9 mouse cellular contexts compared by ENCODE assay signal in genomic region chr10:25111636-25112422, GRCm38 (mm10).
DNase-seq lines count a peak whose midpoint lies in the region; ATAC-seq and TF ChIP-seq lines count a peak whose summit lies in the region.
"Had no signal": no experiment of that assay in that cellular context is flagged by ENCODE, and none has a peak within 500 bp of the region (broad histone marks: within the 10 kb centered on the region; RNA-seq: fewer than 3 reads in every experiment).

No protein-coding gene starts in this region.

- H3K9ac ChIP-seq in heart, embryonic 12.5 days = no peak overlapping the region
- H3K9ac ChIP-seq: embryonic facial prominence, embryonic 15.5 days had no signal

- no peak overlapping the region for H3K27ac ChIP-seq in heart, embryonic 12.5 days (ENCODE audit: poor library complexity, severe bottlenecking)
- H3K27ac ChIP-seq in thymus, adult 2 months (ENCODE audit: control insufficient read depth, insufficient read depth, low read length) = no peak overlapping the region
- H3K27ac ChIP-seq: embryonic facial prominence, embryonic 15.5 days had no signal

- no peak for ATAC-seq in heart, embryonic 12.5 days (ENCODE audit: insufficient number of reproducible peaks, low FRiP score)

- TF ChIP-seq POLR2A in thymus, adult 2 months (IDR thresholded peaks at IDR 0.05; ENCODE audit: control insufficient read depth, extremely low read depth, insufficient read depth, low read length, poor library complexity) = no peak

- H3K4me3 ChIP-seq in heart, embryonic 12.5 days = no peak overlapping the region
- H3K4me3 ChIP-seq in thymus, adult 2 months (ENCODE audit: control insufficient read depth, insufficient read depth, low read length) = no peak overlapping the region
- H3K4me3 ChIP-seq: embryonic facial prominence, embryonic 15.5 days had no signal

- no peaks in the 10 kb centered on the region for H3K36me3 ChIP-seq in heart, embryonic 12.5 days
- no peaks in the 10 kb centered on the region for H3K36me3 ChIP-seq in thymus, adult 2 months (ENCODE audit: control insufficient read depth, insufficient read depth, low read length)
- H3K36me3 ChIP-seq: embryonic facial prominence, embryonic 15.5 days had no signal

- no peak overlapping the region for H3K4me2 ChIP-seq in heart, embryonic 12.5 days
- H3K4me2 ChIP-seq: embryonic facial prominence, embryonic 15.5 days had no signal

- H3K4me1 ChIP-seq in heart, embryonic 12.5 days (replicated peaks) = peaks cover 6% of the 10 kb centered on the region
- 0 out of 2 replicates have a peak, but pooled peaks cover 7% of the 10 kb centered on the region for H3K4me1 ChIP-seq in thymus, adult 2 months (replicated peaks; ENCODE audit: control insufficient read depth, insufficient read depth, low read length)
- H3K4me1 ChIP-seq: embryonic facial prominence, embryonic 15.5 days had no signal

- no peaks in the 10 kb centered on the region for H3K27me3 ChIP-seq in heart, embryonic 12.5 days (replicated peaks)
- H3K27me3 ChIP-seq in thymus, adult 2 months (ENCODE audit: control insufficient read depth, insufficient read depth, low read length) = no peaks in the 10 kb centered on the region
- H3K27me3 ChIP-seq: embryonic facial prominence, embryonic 15.5 days had no signal

- TF ChIP-seq CTCF in thymus, adult 2 months (IDR thresholded peaks at IDR 0.05; ENCODE audit: borderline replicate concordance, control insufficient read depth, extremely low read depth, insufficient read depth, low read length, poor library complexity) = no peak

- 11% methylated on average over 11 of the region's 11 CpGs for WGBS in heart, embryonic 12.5 days
- whole genome bisulfite sequencing in thymus, adult 2 months = 91% methylated on average over 11 of the region's 11 CpGs

- DNase-seq in heart, adult 11 months = peak; percentile 88
- peak; percentile 38 for DNase-seq in embryo, embryonic 11.5 days (ENCODE audit: low read depth, low spot score)
- peak; percentile 9 to 41 for DNase-seq in left cerebral cortex, adult 18-20 months (ENCODE audit: low spot score in 2 of 2)
- DNase-seq in retina, postnatal 1 day = peak; percentile 94
- no peak for DNase-seq in gastrocnemius, postnatal 4 days (ENCODE audit: low spot score in 2 of 2)
- DNase-seq in thymus, adult 2 months = no peak
- DNase-seq in kidney, adult 8-10 months = no peak

- H3K9me3 ChIP-seq in heart, embryonic 12.5 days (replicated peaks) = no peaks in the 10 kb centered on the region
- H3K9me3 ChIP-seq: embryonic facial prominence, embryonic 15.5 days had no signal

Comparison
In these comparisons a context has a peak if more than half of its experiments do, and no peak if none do; other contexts are left out.
1. DNase-seq: peak in heart, adult 11 months (single experiment), embryo, embryonic 11.5 days (single experiment), left cerebral cortex, adult 18-20 months (2 of 2) and retina, postnatal 1 day (single experiment); none in gastrocnemius, postnatal 4 days (0 of 2), thymus, adult 2 months (single experiment) and kidney, adult 8-10 months (0 of 2).